Mouse (Mus musculus) limb, embryonic 10.5 days (tissue): Measurements from ENCODE around the gene Trp53i13. TPM values are rescaled to one million over a fixed set of nuclear protein-coding genes. Genes with fewer than 3 reads are reported as not detected.

Experiments
- DNase-seq: peaks from one replicate; pipeline ENCODE4 v3.0.0-alpha.2; 2017; ENCODE audit warnings: low spot score
- H3K27ac ChIP-seq: fragments of 300-500 bp; sonication (generic); 2 replicates; pipeline ENCODE4 v1.5.1; 2016; ENCODE audit warnings: mild to moderate bottlenecking
- H3K27me3 ChIP-seq: fragments of 300-500 bp; sonication (generic); 2 replicates; pipeline ENCODE4 v1.6.1; 2016; ENCODE audit warnings: low read depth, mild to moderate bottlenecking; ENCODE audit not compliant: poor library complexity, severe bottlenecking
- H3K36me3 ChIP-seq: fragments of 300-500 bp; sonication (generic); 2 replicates; pipeline ENCODE4 v1.6.1; 2016; ENCODE audit warnings: mild to moderate bottlenecking, moderate library complexity
- H3K4me1 ChIP-seq: fragments of 300-500 bp; sonication (generic); 2 replicates; pipeline ENCODE4 v1.6.1; 2016
- H3K4me3 ChIP-seq: fragments of 300-500 bp; sonication (generic); 2 replicates; pipeline ENCODE4 v1.5.1; 2016; ENCODE audit warnings: mild to moderate bottlenecking, moderate library complexity
- H3K9me3 ChIP-seq: fragments of 300-500 bp; sonication (generic); replicated peaks from 2 replicates; pipeline ENCODE4 v1.6.1; 2016; ENCODE audit warnings: mild to moderate bottlenecking
- WGBS: fragments of 180-500 bp; shearing (Covaris S2); methylation state at CpG from one replicate; pipeline ENCODE4 v1.1.7; 2016; 5-methylcytosine and 5-hydroxymethylcytosine counted together
- polyA plus RNA-seq: library from polyadenylated mRNA; unstranded; fragments of >200 nt; fragmentation: Nextera tagmentation; extraction: Ambion mirVana; gene quantifications from 2 replicates; pipeline ENCODE4 v1.2.1, GENCODE M21; 2016

Trp53i13 gene
- polyA plus RNA-seq, 1 experiment from 2014 or later = 38.7 TPM

- no peak for DNase-seq
- Histone ChIP-seq H3K9me3 (no peaks in the 10 kb centered on the region), H3K4me3 (no peak overlapping the region), H3K27ac (no peak overlapping the region), H3K36me3 (0 out of 2 replicates have a peak, but pooled peaks cover 6% of the 10 kb centered on the region), H3K4me1 (peaks cover 41% of the 10 kb centered on the region), H3K27me3 (no peaks in the 10 kb centered on the region)
- 72% methylated on average over 3 of the region's 3 CpGs for WGBS
These were observed 32.7 kb downstream of the Trp53i13 start for GRCm38 (mm10) chr11:77483043-77483442.

DNA sequence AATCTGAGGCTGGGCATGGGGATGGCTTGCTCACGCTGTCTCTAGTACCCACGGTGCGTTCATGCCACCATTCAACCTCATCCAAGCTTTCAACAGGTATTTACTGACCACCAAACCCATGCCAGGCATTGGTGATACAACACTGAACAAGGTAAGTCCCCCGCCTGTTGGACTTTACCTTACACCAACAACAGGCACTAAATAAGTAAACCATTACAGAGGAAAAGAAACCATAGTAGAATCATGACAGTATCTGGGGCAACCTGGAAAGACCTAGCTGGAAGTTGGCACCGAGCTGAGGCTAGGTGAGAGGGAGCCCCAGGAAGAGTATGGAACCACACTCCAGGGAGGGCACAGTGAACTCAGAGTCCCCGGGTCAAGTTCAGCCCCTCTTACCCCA is 38.9 kb downstream of the Trp53i13 start:
- H3K36me3 ChIP-seq = peaks cover 54% of the 10 kb centered on the region
- peaks cover 2% of the 10 kb centered on the region; the same call in 1 of the 2 replicates for H3K4me1 ChIP-seq
- DNase-seq = no peak
- H3K9me3 ChIP-seq = no peaks in the 10 kb centered on the region
- no peaks in the 10 kb centered on the region for H3K27me3 ChIP-seq
- no peak overlapping the region for H3K27ac ChIP-seq
- no peak overlapping the region for H3K4me3 ChIP-seq
- 96% methylated on average over 6 of the region's 6 CpGs for WGBS

- H3K9me3 ChIP-seq = no peaks in the 10 kb centered on the region
- WGBS = 96% methylated on average over 14 of the region's 14 CpGs
- H3K27me3 ChIP-seq = peaks cover under 1% of the 10 kb centered on the region; the same call in 1 of the 2 replicates
- H3K36me3 ChIP-seq = peaks cover 59% of the 10 kb centered on the region
- no peak for DNase-seq
- H3K4me1 ChIP-seq = peaks cover 2% of the 10 kb centered on the region; the same call in 1 of the 2 replicates
- no peak overlapping the region; the same call in 1 of the 2 replicates for H3K27ac ChIP-seq
- no peak overlapping the region for H3K4me3 ChIP-seq
These were observed 39.6 kb downstream of the Trp53i13 start for GRCm38 (mm10) chr11:77476216-77476615.

GRCm38 (mm10) chr11:77472775-77473174 is 43.0 kb downstream of the Trp53i13 start:
- DNase-seq = no peak
- peaks cover 24% of the 10 kb centered on the region for H3K27me3 ChIP-seq
- peaks cover 2% of the 10 kb centered on the region for H3K4me1 ChIP-seq
- no peak overlapping the region for H3K27ac ChIP-seq
- no peak overlapping the region for H3K4me3 ChIP-seq
- WGBS = 92% methylated on average over 16 of the region's 16 CpGs
- H3K9me3 ChIP-seq = no peaks in the 10 kb centered on the region
- peaks cover 73% of the 10 kb centered on the region for H3K36me3 ChIP-seq

DNA sequence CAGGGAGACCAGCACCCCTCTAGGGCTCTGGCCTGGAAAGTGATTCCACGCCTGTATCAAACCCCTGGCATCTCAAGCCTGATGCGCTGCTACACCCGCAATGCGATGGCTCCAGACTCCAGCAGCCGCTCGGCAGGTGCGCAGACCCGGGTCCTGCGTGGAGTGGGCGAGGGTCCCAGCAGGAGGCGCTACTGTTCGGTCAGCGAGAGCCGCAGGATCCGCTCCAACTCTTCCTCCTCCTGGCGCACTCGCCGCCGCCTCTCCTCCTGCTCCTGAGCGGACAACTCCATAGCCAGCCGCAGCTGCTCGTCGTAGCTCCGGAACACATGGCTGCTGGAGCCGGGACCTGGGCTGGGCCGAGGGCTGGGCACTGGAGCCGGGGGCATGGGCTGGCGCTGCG is 44.4 kb downstream of the Trp53i13 start:
- H3K36me3 ChIP-seq = peaks cover 60% of the 10 kb centered on the region
- no peak for DNase-seq
- peaks cover 16% of the 10 kb centered on the region for H3K4me1 ChIP-seq
- WGBS = 63% methylated on average over 29 of the region's 29 CpGs
- H3K27me3 ChIP-seq = peaks cover 37% of the 10 kb centered on the region
- no peaks in the 10 kb centered on the region for H3K9me3 ChIP-seq
- H3K27ac ChIP-seq = 0 out of 2 replicates have a peak overlapping the region, but pooled peaks have one; percentile 2
- H3K4me3 ChIP-seq = no peak overlapping the region

- no peaks in the 10 kb centered on the region for H3K9me3 ChIP-seq
- H3K27ac ChIP-seq = no peak overlapping the region
- no peak for DNase-seq
- peaks cover 19% of the 10 kb centered on the region for H3K4me1 ChIP-seq
- no peak overlapping the region for H3K4me3 ChIP-seq
- peaks cover 36% of the 10 kb centered on the region for H3K36me3 ChIP-seq
- 79% methylated on average over 9 of the region's 9 CpGs for WGBS
- peaks cover 68% of the 10 kb centered on the region for H3K27me3 ChIP-seq
These were observed 47.4 kb downstream of the Trp53i13 start for GRCm38 (mm10) chr11:77468397-77468796.

GRCm38 (mm10) chr11:77467784-77468183 is 48.0 kb downstream of the Trp53i13 start:
- Histone ChIP-seq H3K4me1 (peaks cover 21% of the 10 kb centered on the region), H3K9me3 (no peaks in the 10 kb centered on the region), H3K36me3 (peaks cover 29% of the 10 kb centered on the region), H3K4me3 (0 out of 2 replicates have a peak overlapping the region, but pooled peaks have one; percentile 33), H3K27me3 (peaks cover 74% of the 10 kb centered on the region), H3K27ac (peak overlapping the region; percentile 21; the same call in 1 of the 2 replicates)
- DNase-seq = peak; percentile 81
- 16% methylated on average over 20 of the region's 20 CpGs for WGBS

DNA sequence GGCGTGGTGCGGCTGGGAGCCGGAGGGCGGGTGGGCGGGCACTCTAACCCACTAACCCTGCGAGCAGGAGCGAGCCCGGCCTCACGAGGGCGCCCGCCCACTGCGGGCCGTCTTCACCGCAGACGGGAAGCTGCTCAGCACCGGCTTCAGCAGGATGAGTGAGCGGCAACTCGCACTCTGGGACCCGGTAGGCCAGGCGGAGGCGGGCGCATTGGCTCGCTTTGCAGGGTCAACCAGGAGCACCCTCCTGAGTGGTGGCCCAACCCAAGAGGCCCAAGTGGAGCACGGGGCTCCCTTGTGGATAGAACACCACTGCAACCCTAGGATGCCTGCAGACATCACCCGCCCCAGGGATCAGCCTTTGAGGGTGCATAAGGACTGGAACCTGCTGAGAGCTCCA is 48.6 kb downstream of the Trp53i13 start:
- H3K4me1 ChIP-seq = peaks cover 27% of the 10 kb centered on the region
- peaks cover 80% of the 10 kb centered on the region for H3K27me3 ChIP-seq
- H3K4me3 ChIP-seq = peak overlapping the region; percentile 33
- 3% methylated on average over 25 of the region's 25 CpGs for WGBS
- peak; percentile 75 for DNase-seq
- peaks cover 23% of the 10 kb centered on the region for H3K36me3 ChIP-seq
- H3K27ac ChIP-seq = peak overlapping the region; percentile 12
- no peaks in the 10 kb centered on the region for H3K9me3 ChIP-seq

DNA sequence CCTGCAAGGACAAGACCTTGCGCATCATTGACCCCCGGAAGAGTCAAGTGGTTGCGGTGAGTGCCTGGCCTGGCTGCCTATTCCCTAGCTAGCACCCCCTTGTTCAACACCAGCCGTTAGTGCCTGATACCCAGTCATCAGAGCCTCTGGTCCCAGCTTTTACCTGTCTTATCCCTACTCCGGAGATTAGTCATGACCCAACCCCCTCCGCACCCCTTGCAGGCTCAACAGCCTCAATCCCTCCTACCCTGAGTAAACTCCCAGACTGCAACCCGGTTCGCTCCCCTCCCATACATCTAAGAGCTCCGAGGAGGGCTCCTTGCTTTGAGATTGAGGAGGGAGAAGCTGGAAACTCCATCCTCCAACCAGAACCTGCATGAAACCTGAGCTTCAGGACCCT is 49.2 kb downstream of the Trp53i13 start:
- H3K9me3 ChIP-seq = no peaks in the 10 kb centered on the region
- peaks cover 17% of the 10 kb centered on the region for H3K36me3 ChIP-seq
- peak overlapping the region; percentile 33 for H3K4me3 ChIP-seq
- peaks cover 86% of the 10 kb centered on the region for H3K27me3 ChIP-seq
- peaks cover 31% of the 10 kb centered on the region for H3K4me1 ChIP-seq
- DNase-seq = no peak
- WGBS = 25% methylated on average over 9 of the region's 9 CpGs
- peak overlapping the region; percentile 12; the same call in 1 of the 2 replicates for H3K27ac ChIP-seq

GRCm38 (mm10) chr11:77465111-77465510 is 50.7 kb downstream of the Trp53i13 start:
- WGBS = 53% methylated on average over 3 of the region's 3 CpGs
- H3K36me3 ChIP-seq = peaks cover 3% of the 10 kb centered on the region; the same call in 1 of the 2 replicates
- H3K9me3 ChIP-seq = no peaks in the 10 kb centered on the region
- no peak for DNase-seq
- peaks cover 96% of the 10 kb centered on the region for H3K27me3 ChIP-seq
- H3K27ac ChIP-seq = no peak overlapping the region
- no peak overlapping the region for H3K4me3 ChIP-seq
- peaks cover 31% of the 10 kb centered on the region for H3K4me1 ChIP-seq

- Histone ChIP-seq H3K27me3 (peaks cover 97% of the 10 kb centered on the region), H3K27ac (no peak overlapping the region), H3K4me1 (peaks cover 31% of the 10 kb centered on the region), H3K9me3 (no peaks in the 10 kb centered on the region), H3K4me3 (no peak overlapping the region), H3K36me3 (no peaks in the 10 kb centered on the region)
- WGBS = 70% methylated on average over 4 of the region's 4 CpGs
- no peak for DNase-seq
These were observed 51.1 kb downstream of the Trp53i13 start for GRCm38 (mm10) chr11:77464684-77465083.

GRCm38 (mm10) chr11:77463786-77464185 is 52.0 kb downstream of the Trp53i13 start:
- peaks cover 88% of the 10 kb centered on the region for H3K27me3 ChIP-seq
- H3K4me3 ChIP-seq = no peak overlapping the region
- no peaks in the 10 kb centered on the region for H3K9me3 ChIP-seq
- no peaks in the 10 kb centered on the region for H3K36me3 ChIP-seq
- no peak for DNase-seq
- WGBS = 76% methylated on average over 10 of the region's 10 CpGs
- H3K4me1 ChIP-seq = peaks cover 31% of the 10 kb centered on the region
- no peak overlapping the region for H3K27ac ChIP-seq

DNA sequence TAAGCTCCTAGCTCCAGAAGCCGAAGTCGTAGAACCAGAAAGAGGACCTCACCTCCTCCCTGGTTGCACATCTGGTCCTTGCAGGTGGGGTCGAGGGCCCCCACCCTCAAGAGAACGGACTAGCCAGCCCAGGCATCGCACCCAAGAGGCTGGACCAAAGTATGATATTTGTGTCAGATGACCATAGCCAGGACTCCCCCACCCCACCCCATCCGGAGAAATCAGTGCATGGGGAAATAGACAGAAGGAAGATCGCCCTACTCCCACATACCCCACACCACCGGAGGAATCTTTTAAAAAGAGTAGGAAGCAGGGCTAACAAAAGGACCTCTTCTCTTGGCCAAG is 52.7 kb downstream of the Trp53i13 start:
- Histone ChIP-seq H3K36me3 (no peaks in the 10 kb centered on the region), H3K4me1 (peaks cover 31% of the 10 kb centered on the region), H3K27ac (0 out of 2 replicates have a peak overlapping the region, but pooled peaks have one; percentile 71), H3K27me3 (peaks cover 81% of the 10 kb centered on the region), H3K9me3 (no peaks in the 10 kb centered on the region), H3K4me3 (peak overlapping the region; percentile 71)
- DNase-seq = no peak
- 48% methylated on average over 8 of the region's 8 CpGs for WGBS
